Mouse (Mus musculus) mouse trophoblast stem cell (cell line): ENCODE results near the gene Mlh1.

Experiments
- in situ Hi-C, 2 experiments: fragments of 300-500 bp; cut with MseI, MboI; formaldehyde crosslinking; loops; 2 replicates in 1 of 2; 3 replicates in 1 of 2; pipeline ENCODE4 v1.15.1; 2025

The Mlh1 gene

DNA sequence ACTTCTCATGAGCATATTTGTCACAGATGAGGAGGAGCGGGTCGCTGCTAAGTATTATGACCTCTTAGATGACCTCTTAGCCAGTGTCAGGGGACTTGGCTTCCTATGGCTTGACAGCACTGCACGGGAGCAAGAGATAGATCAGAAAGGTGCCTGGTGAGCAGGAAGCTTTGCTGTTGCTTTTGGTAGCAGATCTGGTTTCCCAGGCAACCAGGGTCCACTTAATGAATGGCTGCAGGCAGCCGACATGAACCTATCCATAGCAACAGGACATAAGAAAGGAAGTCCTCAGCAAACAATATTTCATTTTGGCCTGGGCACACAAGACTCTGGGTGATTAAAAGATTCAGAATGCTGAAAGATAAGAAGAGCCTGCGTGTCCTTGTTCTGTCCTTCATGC, 14.1 kb upstream of the Mlh1 start:
- in situ Hi-C loops, result no loop called here

DNA sequence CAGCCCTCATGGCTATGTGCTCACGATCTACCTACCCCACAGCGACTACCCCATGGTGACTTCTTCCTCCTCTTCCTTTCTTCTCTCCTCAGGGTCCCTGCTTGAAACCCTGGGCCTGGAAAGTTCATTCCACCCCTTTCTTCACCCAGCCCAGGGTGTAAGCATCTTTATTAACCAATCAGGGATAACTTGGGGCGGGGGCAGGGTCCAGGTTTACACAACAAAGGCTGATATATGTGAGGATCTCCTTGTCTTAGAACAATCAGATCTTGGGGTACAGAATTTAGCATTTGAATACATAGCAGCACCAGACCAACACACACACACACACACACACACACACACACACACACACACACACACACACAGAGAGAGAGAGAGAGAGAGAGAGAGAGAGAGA, 13.5 kb upstream of the Mlh1 start:
- in situ Hi-C loops, result no loop called here

DNA sequence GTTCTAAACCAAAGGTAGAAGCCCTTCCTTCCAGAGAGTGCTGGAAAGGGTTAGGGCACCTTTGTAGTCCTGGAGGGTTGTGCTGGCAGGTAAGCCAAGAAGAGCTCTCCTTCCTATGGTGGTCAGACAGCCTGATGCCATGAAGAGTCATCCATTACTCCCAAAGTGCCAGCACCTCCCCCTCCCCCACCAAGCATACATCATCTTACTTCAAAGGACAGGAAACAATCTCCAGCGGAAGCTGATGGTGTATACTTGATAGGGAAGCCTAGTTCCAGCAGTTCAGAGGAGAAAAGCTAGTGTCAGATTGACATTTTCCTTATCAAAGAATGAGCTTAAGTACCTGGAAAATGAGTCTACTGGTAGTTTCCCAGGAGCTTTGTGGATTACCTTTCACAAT, 3.6 kb upstream of the Mlh1 start:
- in situ Hi-C loops, result no loop called here

DNA sequence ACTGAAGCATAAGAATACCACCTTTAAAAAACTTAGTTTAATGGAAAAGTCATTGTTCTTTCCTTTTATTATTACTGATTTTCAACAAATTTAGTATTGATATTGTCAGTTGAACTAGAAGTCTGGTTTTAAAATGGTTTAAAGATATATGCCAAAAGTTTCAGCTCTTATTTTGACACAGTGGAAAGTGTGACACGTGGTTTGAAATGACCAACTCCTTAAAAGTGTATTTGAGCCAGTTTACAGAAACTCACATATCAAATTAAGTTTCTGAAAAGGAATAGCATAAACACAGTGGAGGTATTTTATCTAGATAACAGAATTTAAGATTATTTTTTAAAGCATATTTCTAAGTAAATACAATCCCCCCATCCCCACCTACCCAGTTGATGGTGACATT, 2.4 kb upstream of the Mlh1 start:
- in situ Hi-C loops, result no loop called here

DNA sequence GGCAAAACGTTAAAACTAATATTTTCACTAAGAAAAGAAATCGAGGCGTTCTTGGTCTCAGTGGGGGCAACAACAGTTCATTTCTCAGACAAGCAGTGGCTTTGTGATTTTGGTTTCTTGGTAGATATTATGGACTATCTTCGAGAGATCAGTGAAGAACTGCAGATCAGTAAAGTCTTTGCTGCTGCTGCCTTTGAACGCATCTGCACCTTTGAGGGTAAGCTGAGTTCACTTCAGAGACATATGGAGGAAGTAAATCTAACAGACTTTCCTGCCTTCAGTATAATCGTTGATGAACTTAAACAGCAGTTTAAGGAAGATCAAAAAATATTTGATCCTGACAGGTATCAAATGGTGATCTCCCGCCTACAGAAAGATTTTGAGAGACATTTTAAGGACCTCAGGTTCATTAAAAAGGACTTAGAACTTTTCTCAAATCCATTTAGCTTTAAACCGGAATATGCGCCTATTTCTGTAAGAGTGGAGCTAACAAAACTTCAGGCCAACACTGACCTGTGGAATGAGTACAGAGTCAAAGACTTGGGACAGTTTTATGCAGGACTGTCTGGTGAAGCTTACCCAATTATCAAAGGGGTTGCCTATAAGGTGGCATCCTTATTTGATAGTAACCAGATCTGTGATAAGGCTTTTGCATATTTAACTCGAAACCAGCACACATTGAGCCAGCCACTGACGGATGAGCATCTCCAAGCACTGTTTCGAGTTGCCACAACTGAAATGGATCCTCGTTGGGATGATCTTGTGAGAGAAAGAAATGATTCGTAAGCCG, 1.6 kb upstream of the Mlh1 start:
- in situ Hi-C loops, result no loop called here

- in situ Hi-C loops, result no loop called here
Observed at GRCm38 (mm10) chr9:111272356-111272755, 765 bp upstream of the Mlh1 start.

DNA sequence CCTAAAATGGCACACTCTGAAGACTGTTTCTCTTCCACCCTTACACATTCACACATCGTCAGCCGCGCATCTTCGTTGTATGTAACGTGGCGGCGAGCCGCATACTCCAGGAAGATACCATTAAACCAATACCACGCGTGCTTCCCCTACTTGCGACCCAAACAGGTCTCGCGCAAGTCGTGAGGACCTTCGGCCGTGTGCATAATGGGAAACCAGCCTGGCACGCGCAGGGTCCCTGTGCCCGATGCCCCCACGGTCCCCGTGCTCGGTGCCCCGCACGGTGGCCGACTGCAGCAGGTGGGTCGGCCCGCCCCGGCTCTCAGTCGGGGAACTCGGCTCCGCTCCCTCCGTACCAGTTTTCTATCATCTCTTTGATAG, 546 bp downstream of the Mlh1 start:
- in situ Hi-C loops, result no loop called here

- in situ Hi-C loops, result no loop called here
Observed at GRCm38 (mm10) chr9:111270606-111271005, 985 bp downstream of the Mlh1 start.

- in situ Hi-C loops, result no loop called here
Observed at GRCm38 (mm10) chr9:111267998-111268397, 3.6 kb downstream of the Mlh1 start.

GRCm38 (mm10) chr9:111261356-111261755, 10.2 kb downstream of the Mlh1 start:
- in situ Hi-C loops, result no loop called here

DNA sequence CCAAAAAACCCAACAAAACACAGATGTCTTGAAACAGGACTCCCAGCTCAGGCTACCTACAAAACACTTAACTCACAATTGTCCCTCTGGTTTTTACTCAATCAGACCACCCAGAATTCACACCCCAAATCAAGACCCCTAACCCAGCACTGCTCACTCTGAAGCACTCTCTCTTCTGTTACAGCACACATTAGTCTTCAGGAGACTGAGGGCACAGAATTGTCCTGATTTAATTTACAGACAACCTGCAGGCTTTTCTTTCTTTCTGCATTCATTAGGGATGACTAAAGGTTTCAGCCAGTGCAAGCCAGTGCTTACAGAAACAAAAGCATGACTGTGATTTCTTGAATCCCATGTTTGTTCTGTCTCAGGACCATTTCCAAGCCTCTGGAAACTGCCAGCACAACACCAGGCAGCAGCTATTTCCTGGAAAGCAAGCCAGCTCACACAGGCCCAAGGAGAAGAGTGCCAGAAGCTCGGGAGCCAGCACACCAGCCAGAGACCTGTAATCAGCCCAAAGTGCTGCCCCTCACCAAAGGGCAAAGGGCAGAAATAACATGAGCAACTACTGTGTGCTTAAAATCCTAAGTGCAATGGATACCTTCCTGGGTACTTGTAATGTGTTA, 11.1 kb downstream of the Mlh1 start:
- in situ Hi-C loops, result no loop called here

DNA sequence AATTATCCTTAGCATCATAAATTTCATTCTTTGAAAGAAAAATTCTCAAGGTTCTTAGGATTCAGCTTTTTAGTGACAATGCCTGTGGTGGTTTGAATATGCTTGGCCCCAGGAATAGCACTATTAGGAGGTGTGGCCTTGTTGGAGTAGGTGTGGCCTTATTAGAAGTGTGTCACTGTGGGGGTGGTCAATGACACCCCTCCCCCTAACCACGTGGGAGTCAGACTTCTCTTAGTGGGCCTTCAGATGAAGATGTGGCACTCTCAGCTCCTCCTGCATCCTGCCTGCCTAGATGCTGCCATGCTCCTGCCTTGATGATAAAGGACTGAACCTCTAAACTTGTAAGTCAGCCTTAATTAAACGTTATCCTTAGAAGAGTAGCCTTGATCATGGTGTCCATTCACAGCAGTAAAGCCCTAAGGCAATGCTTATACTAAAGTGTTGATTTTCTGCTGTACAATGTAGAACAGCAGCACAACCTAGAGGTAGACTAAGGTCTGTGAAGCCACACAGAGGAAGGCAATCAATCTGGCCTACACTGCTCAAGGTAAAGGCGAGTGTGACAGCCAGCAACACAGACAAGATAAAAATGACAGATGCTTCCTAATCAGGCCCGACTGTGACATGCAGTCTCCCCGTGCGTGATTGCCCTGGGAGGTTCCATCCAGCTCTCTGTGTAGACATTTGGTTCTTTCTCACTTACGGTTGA, 19.3 kb downstream of the Mlh1 start:
- in situ Hi-C loops, result no loop called here

GRCm38 (mm10) chr9:111247682-111248246, 23.8 kb downstream of the Mlh1 start:
- in situ Hi-C loops, result no loop called here

DNA sequence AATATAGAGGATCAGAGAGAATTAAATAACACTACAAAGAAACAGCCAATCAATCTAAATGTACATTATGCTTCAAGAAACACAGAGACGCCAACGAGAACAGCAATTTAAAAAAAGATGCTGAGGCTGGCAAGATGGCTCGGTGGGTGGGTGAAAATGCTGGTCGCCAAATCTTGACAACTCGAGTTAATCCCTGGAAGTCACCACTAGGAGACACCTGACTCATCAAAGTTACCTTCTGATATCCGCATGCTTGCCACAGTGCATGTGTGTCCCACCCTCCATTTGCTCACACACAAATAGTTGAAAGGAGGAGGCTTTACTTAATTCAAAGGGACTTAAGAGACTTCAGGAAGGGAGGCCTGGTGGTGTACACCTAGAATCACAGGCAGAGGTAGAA, 26.0 kb downstream of the Mlh1 start:
- in situ Hi-C loops, result no loop called here

GRCm38 (mm10) chr9:111243384-111243783, 28.2 kb downstream of the Mlh1 start:
- in situ Hi-C loops, result no loop called here

GRCm38 (mm10) chr9:111239821-111240220, 31.8 kb downstream of the Mlh1 start:
- in situ Hi-C loops, result no loop called here

- in situ Hi-C loops, result no loop called here
Observed at GRCm38 (mm10) chr9:111237726-111238125, 33.9 kb downstream of the Mlh1 start.

DNA sequence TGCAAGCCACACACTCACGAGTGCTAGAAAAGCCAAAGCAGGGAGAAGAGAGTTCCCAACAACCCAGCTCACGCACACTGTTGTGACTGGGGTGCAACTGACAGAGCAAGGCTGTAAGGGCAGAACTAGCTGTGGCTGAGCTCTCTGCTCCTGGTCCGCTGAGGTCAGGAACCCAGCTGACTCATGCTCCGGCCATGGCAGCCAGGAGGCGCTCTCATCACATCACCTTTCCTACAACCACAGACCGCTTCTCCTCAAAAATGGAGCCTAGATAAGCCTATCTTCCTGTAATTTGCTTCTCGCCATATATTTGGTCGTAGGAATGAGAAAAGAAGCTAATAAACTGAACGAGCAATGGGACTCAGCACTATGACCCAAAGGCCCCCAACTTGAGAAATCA, 36.9 kb downstream of the Mlh1 start:
- in situ Hi-C loops, result no loop called here

- in situ Hi-C loops, result no loop called here
Observed at GRCm38 (mm10) chr9:111228446-111228845, 43.1 kb downstream of the Mlh1 start.

DNA sequence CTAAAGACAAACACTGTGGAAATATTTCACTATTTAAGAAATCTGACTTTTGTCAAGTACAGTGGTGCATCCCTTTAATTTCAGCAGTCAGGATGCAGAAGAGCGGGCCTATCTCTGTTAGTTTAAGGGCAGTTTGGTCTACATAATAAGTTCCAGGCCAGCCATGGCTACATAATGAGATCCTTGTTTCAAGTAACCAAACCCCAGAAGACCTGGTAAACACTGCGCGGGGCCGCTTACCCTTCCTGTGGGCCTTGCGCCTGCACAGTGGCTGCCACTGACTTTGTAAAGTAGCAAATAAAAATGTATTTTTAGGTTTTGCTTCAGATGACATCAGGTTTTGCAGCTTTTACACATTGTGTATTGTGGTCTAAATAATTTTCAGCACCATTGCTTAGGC, 48.2 kb downstream of the Mlh1 start:
- in situ Hi-C loops, result no loop called here

DNA sequence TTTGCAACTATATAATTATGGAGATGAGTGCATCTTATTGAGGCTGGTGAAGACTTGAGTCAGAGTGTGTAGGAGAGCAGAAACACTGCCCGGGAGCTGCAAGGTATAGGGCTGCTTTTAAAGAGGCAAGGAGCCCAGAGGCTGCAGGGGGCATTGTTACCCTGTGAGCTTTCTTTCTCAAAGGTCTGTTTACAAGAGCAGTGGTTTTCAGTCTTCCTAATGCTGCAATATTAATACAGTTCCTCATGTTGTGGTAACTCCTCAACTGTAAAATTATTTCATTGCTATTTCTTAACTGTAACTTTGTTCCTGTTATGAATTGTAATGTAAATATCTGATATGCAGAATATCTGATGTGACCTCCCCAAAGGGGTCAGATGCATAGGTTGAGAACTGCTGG, 50.0 kb downstream of the Mlh1 start:
- in situ Hi-C loops, result no loop called here

DNA sequence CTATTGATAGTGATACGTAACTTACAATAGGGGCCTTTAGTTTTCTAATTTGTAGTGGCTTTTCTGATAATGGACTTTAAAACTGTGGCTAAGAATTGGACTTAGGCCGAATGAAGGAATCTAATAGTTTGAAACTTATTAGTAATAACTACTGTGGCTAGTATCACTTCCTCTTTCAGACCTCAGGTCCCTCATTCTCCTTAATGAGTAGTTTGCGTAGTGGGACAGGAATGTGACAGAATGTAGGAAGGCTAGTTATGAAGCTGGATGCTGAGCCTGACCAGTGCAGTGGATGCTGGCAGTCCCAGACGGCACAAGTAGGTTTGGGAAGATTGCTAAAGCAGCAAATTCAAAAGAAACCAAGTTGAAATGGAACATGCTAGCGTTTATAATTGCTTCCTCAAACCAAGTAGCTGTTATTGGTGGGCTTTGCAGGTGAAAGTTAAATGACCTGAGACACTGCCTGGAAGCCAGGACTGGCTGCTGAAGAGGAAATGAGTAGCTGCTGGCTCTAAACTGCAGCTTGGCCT, 51.0 kb downstream of the Mlh1 start:
- in situ Hi-C loops, result no loop called here
